Mouse (Mus musculus): ENCODE measurements around the gene Rexo5. TPM values are rescaled to one million over a fixed set of nuclear protein-coding genes. Genes with fewer than 3 reads are reported as not detected.

The Rexo5 gene
- polyA plus RNA-seq, 1 experiment, result not detected

DNA sequence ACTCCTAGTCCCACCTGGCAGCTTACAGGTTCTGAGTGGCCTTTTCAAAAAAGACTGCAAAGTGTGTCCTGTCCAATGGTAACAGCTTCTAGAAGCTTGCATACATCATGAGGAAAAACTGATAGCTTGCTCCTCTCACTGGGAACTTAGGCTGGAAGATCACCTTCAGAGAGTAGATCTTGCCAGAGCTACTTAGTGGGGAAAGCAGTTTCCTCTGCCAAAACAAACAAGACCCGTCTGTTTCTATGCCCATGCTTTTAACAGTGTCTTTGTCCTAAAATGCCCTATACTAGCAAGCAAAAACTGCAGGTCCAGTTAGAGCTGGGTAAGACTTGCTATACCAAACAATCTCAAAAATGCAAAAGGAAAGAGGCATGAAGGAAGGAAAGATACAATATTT lies 72.3 kb downstream of the Rexo5 start:
- H3K27ac ChIP-seq (ENCODE audit: insufficient read depth, low read depth, low read length), result no peak overlapping the region
- 40% methylated on average over 1 of the region's 1 CpGs for WGBS
- peaks cover 7% of the 10 kb centered on the region for H3K4me1 ChIP-seq (ENCODE audit: control insufficient read depth, insufficient read depth, low read length)
- no peak overlapping the region for H3K4me3 ChIP-seq (ENCODE audit: insufficient read depth, low read depth, low read length)
- no peak for TF ChIP-seq CTCF (IDR thresholded peaks at IDR 0.05; ENCODE audit: insufficient read depth, low read depth, low read length)
- no peak for TF ChIP-seq POLR2A (IDR thresholded peaks at IDR 0.05; ENCODE audit: insufficient read depth, low read depth, low read length)

DNA sequence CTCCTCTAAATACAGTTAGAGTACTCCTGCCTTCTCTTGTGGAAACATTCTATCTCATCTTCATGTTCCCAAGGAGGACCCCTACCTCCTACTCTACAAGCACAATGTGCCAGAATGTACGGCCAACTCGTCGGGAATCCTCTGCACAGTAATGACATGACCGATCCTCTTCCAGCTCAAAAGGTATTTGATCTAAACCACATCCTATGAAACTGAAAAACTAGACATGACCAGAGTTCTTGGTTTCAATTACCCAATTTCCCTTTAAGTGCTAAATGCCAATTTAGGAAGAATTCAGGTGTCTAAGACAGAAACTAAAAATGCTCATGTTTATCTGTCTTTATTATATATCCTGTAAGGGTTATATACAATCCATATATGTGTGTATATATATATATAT lies 78.4 kb downstream of the Rexo5 start:
- 94% methylated on average over 4 of the region's 4 CpGs for WGBS
- Histone ChIP-seq H3K27ac (ENCODE audit: insufficient read depth, low read depth, low read length) (no peak overlapping the region), H3K4me3 (ENCODE audit: insufficient read depth, low read depth, low read length) (no peak overlapping the region), H3K4me1 (ENCODE audit: control insufficient read depth, insufficient read depth, low read length) (peaks cover 4% of the 10 kb centered on the region; the same call in 1 of the 2 replicates)
- TF ChIP-seq CTCF (IDR thresholded peaks at IDR 0.05; ENCODE audit: insufficient read depth, low read depth, low read length) (no peak), POLR2A (IDR thresholded peaks at IDR 0.05; ENCODE audit: insufficient read depth, low read depth, low read length) (no peak)

DNA sequence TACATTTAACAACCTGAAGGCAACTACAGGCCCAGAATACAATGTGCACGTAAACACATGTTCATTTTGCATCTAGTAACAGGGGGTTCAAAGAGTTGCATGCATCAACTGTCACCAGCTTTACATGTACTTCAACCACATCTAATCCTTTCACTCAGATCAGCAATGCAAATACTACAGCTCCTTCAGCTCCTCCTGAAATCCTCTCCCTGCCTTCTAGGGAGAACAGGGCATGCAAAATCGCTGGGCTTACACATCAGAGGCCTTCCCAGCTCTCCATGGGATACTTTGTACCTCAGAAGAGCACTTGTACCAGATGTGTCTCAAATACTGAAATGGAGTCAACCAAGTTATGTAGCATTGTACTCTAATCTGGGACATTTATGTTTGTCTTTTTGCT lies 79.2 kb downstream of the Rexo5 start:
- Histone ChIP-seq H3K4me1 (ENCODE audit: control insufficient read depth, insufficient read depth, low read length) (peaks cover 4% of the 10 kb centered on the region; the same call in 1 of the 2 replicates), H3K4me3 (ENCODE audit: insufficient read depth, low read depth, low read length) (no peak overlapping the region), H3K27ac (ENCODE audit: insufficient read depth, low read depth, low read length) (no peak overlapping the region)
- TF ChIP-seq POLR2A (IDR thresholded peaks at IDR 0.05; ENCODE audit: insufficient read depth, low read depth, low read length) (no peak), CTCF (IDR thresholded peaks at IDR 0.05; ENCODE audit: insufficient read depth, low read depth, low read length) (no peak)
- WGBS, result 66% methylated on average over 2 of the region's 2 CpGs

DNA sequence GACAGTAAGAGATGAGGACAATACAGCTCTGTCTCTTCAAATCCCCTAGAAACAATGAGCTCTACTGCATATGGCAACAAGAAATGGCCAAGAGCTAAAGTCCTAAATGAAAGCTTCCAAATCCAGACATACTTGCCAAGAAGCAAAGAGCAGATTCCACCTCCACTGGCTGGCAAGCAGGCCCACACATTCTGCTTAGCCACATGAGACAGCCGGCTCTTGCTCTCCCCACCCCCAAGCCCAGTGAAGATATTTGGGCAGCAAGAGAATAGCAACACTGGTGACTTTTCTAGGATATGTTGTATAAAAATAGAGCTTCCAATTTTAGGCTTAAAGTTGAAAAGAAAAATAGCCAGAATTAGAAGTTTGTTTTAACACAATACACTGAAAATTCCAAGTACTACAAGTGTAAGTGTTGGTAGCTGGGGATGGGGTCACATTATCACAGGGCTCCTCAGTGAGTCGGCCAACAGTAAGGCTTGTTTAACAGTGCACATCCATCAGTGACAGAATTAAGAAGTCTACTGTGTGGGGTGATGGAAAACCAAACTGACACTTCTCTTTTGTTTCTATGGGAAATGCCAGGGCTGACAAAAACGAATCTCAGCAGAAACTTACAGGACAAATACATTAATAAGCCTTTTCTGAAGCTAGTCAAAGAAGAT lies 82.1 kb downstream of the Rexo5 start:
- no peak for TF ChIP-seq POLR2A (IDR thresholded peaks at IDR 0.05; ENCODE audit: insufficient read depth, low read depth, low read length)
- TF ChIP-seq CTCF (IDR thresholded peaks at IDR 0.05; ENCODE audit: insufficient read depth, low read depth, low read length), result no peak
- 25% methylated on average over 3 of the region's 3 CpGs for WGBS
- Histone ChIP-seq H3K27ac (ENCODE audit: insufficient read depth, low read depth, low read length) (no peak overlapping the region), H3K4me1 (ENCODE audit: control insufficient read depth, insufficient read depth, low read length) (peaks cover 4% of the 10 kb centered on the region; the same call in 1 of the 2 replicates), H3K4me3 (ENCODE audit: insufficient read depth, low read depth, low read length) (no peak overlapping the region)

DNA sequence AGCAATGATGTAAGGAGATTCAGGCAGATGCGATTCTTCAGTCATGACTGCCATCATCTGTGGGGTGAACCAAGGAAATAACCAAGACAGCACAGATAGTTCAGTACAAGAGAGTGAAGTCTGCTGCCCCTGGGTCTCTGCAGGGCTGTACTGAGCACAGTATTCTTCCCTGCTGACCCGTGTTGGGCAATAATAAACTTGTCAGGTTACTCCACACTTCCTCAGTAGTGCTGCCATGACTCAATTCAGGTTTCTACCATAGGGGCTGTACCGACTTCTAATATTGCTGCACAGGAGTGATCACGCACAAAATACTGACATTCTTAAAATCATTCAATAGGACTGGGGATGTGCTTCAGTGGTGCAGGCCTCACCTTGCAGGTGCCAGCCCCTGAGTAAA lies 85.4 kb downstream of the Rexo5 start:
- WGBS, result 93% methylated on average over 4 of the region's 4 CpGs
- Histone ChIP-seq H3K4me3 (ENCODE audit: insufficient read depth, low read depth, low read length) (no peak overlapping the region), H3K4me1 (ENCODE audit: control insufficient read depth, insufficient read depth, low read length) (peaks cover 4% of the 10 kb centered on the region; the same call in 1 of the 2 replicates), H3K27ac (ENCODE audit: insufficient read depth, low read depth, low read length) (no peak overlapping the region)
- TF ChIP-seq POLR2A (IDR thresholded peaks at IDR 0.05; ENCODE audit: insufficient read depth, low read depth, low read length) (no peak), CTCF (IDR thresholded peaks at IDR 0.05; ENCODE audit: insufficient read depth, low read depth, low read length) (no peak)

DNA sequence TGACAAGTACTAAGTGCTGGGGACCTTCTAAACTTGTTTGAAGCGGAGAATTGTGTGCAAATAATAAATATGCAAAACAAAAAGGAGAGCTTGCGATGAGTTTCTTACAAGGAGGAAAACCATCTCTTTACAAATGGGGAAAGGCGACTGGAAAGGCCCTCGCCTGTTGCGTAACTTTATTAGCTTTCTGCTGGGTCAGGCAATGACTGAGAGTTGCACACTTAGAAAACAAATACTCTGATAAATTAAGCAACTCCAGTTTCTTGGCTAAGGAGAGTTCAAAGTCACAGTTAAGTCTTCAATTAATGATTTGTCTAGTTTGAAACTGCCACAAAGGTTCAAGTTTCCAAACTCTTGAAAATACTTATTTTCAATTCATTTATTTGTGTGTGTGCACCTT lies 86.5 kb downstream of the Rexo5 start:
- TF ChIP-seq CTCF (IDR thresholded peaks at IDR 0.05; ENCODE audit: insufficient read depth, low read depth, low read length) (no peak), POLR2A (IDR thresholded peaks at IDR 0.05; ENCODE audit: insufficient read depth, low read depth, low read length) (no peak)
- WGBS, result 84% methylated on average over 5 of the region's 5 CpGs
- Histone ChIP-seq H3K27ac (ENCODE audit: insufficient read depth, low read depth, low read length) (no peak overlapping the region), H3K4me3 (ENCODE audit: insufficient read depth, low read depth, low read length) (no peak overlapping the region), H3K4me1 (ENCODE audit: control insufficient read depth, insufficient read depth, low read length) (peaks cover 2% of the 10 kb centered on the region; the same call in 1 of the 2 replicates)

DNA sequence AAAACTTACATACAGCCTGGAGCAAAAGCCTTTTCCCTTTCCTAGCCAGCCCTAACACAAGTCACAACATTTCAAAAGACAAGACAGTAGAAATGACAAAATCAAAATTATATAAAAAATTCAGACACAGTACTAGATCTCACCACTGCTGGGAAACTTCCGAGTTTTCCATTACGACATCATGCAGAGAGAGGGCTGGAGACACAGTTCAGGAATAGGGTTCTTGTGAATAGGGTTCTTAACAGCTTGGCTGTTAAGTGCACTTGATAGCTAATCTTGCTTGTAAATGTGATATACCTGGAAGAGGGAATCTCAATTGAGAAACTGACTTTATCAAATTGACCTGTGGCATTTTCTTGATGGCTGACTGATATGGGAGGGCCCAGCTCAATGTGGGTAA lies 87.4 kb downstream of the Rexo5 start:
- WGBS, result 88% methylated on average over 2 of the region's 2 CpGs
- no peak overlapping the region for H3K27ac ChIP-seq (ENCODE audit: insufficient read depth, low read depth, low read length)
- no peaks in the 10 kb centered on the region for H3K4me1 ChIP-seq (ENCODE audit: control insufficient read depth, insufficient read depth, low read length)
- no peak for TF ChIP-seq CTCF (IDR thresholded peaks at IDR 0.05; ENCODE audit: insufficient read depth, low read depth, low read length)
- no peak for TF ChIP-seq POLR2A (IDR thresholded peaks at IDR 0.05; ENCODE audit: insufficient read depth, low read depth, low read length)
- no peak overlapping the region for H3K4me3 ChIP-seq (ENCODE audit: insufficient read depth, low read depth, low read length)

DNA sequence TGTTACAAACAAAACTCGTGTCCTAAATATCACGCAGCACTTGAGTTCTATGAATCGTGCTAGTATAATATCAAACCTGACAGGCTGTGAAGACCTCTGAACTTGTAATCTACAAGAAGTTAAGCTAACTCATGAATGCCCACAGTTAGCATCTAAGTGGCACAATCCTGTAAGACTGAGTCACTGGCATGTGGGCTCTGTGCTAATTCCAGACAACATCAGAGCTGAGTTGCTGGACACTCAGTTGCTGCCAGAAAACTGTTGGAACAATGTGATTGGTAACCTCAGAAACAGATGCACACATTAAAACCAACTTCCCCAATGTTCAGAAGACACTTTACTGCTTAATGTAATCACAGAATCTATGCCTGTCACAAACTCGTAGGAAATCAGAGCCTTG lies 94.1 kb downstream of the Rexo5 start:
- H3K4me1 ChIP-seq (ENCODE audit: control insufficient read depth, insufficient read depth, low read length), result no peaks in the 10 kb centered on the region; the same call in 1 of the 2 replicates
- no peak overlapping the region for H3K4me3 ChIP-seq (ENCODE audit: insufficient read depth, low read depth, low read length)
- TF ChIP-seq POLR2A (IDR thresholded peaks at IDR 0.05; ENCODE audit: insufficient read depth, low read depth, low read length) (no peak), CTCF (IDR thresholded peaks at IDR 0.05; ENCODE audit: insufficient read depth, low read depth, low read length) (no peak)
- 90% methylated on average over 4 of the region's 4 CpGs for WGBS
- no peak overlapping the region for H3K27ac ChIP-seq (ENCODE audit: insufficient read depth, low read depth, low read length)

DNA sequence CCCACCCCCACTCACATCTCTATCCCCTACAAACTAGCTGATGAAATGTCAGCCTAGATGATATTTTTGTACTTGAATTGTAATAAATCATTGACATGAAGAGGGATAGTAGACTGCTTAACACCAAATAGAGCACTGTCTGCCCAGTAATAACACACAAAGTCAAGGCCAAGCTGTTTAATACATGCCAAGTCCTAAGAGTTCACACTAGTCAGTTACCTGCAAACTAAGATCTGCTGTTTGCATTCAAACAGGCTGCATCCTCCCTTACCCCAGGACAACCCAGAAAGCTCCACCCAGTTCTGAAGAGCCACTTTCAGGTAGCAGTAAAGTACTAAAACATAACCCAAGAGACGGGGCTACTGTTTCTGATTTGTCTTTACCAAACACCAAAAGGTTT lies 98.4 kb downstream of the Rexo5 start:
- no peak for TF ChIP-seq POLR2A (IDR thresholded peaks at IDR 0.05; ENCODE audit: insufficient read depth, low read depth, low read length)
- no peak for TF ChIP-seq CTCF (IDR thresholded peaks at IDR 0.05; ENCODE audit: insufficient read depth, low read depth, low read length)
- 97% methylated on average over 1 of the region's 1 CpGs for WGBS
- Histone ChIP-seq H3K4me3 (ENCODE audit: insufficient read depth, low read depth, low read length) (no peak overlapping the region), H3K4me1 (ENCODE audit: control insufficient read depth, insufficient read depth, low read length) (no peaks in the 10 kb centered on the region; the same call in 1 of the 2 replicates), H3K27ac (ENCODE audit: insufficient read depth, low read depth, low read length) (no peak overlapping the region)
